Mouse (Mus musculus): ENCODE results near the gene C9. TPM values are rescaled to one million over a fixed set of nuclear protein-coding genes. Genes with fewer than 3 reads are reported as not detected.

Gene C9
- total RNA-seq, 1 experiment: not detected

- Histone ChIP-seq H3K4me3 (ENCODE audit: insufficient read depth in 1 of 2, low read depth in 1 of 2, low read length in 2 of 2, poor library complexity in 1 of 2, severe bottlenecking in 1 of 2) (no peak overlapping the region), H3K4me1 (ENCODE audit: control insufficient read depth in 2 of 2, insufficient read depth in 2 of 2, low read length in 2 of 2, poor library complexity in 1 of 2) (no peaks in the 10 kb centered on the region), H3K36me3 (ENCODE audit: control insufficient read depth, insufficient read depth, low read length, poor library complexity, severe bottlenecking) (no peaks in the 10 kb centered on the region), H3K9me3 (ENCODE audit: control insufficient read depth, insufficient read depth, low read depth, low read length) (no peaks in the 10 kb centered on the region), H3K27ac (ENCODE audit: insufficient read depth, low read depth, low read length, poor library complexity, severe bottlenecking) (no peak overlapping the region), H3K9ac (ENCODE audit: insufficient read depth, low read depth, low read length, poor library complexity, severe bottlenecking) (no peak overlapping the region)
- TF ChIP-seq CHD2 (IDR thresholded peaks at IDR 0.05; ENCODE audit: low read depth, low read length) (no peak), ZNF384 (IDR thresholded peaks at IDR 0.05; ENCODE audit: low read depth, low read length) (no peak)
- no peak for DNase-seq (ENCODE audit: low read depth, low spot score)
- in situ Hi-C loops (cut with MboI; ENCODE audit: low sequenced_read_pairs in 2 of 2, unreplicated experiment in 2 of 2): no loop called here
These were observed 80.3 kb downstream of the C9 start for GRCm38 (mm10) chr15:6525386-6525785.

GRCm38 (mm10) chr15:6533858-6534343 lies 88.8 kb downstream of the C9 start:
- H3K9ac ChIP-seq (ENCODE audit: insufficient read depth, low read depth, low read length, poor library complexity, severe bottlenecking): no peak overlapping the region
- H3K27ac ChIP-seq (ENCODE audit: insufficient read depth, low read depth, low read length, poor library complexity, severe bottlenecking): no peak overlapping the region
- H3K4me3 ChIP-seq (ENCODE audit: insufficient read depth in 1 of 2, low read depth in 1 of 2, low read length in 2 of 2, poor library complexity in 1 of 2, severe bottlenecking in 1 of 2): no peak overlapping the region
- in situ Hi-C loops (cut with MboI; ENCODE audit: low sequenced_read_pairs in 2 of 2, unreplicated experiment in 2 of 2): no loop called here
- no peak for DNase-seq (ENCODE audit: low read depth, low spot score)
- no peaks in the 10 kb centered on the region for H3K36me3 ChIP-seq (ENCODE audit: control insufficient read depth, insufficient read depth, low read length, poor library complexity, severe bottlenecking)
- TF ChIP-seq ZNF384 (IDR thresholded peaks at IDR 0.05; ENCODE audit: low read depth, low read length): no peak
- TF ChIP-seq CHD2 (IDR thresholded peaks at IDR 0.05; ENCODE audit: low read depth, low read length): no peak
- TF ChIP-seq MAFK (IDR thresholded peaks at IDR 0.05; ENCODE audit: insufficient read depth, low read depth, low read length): no peak
- no peak for TF ChIP-seq ZC3H11A (IDR thresholded peaks at IDR 0.05; ENCODE audit: borderline replicate concordance, low read depth, low read length)
- no peak for TF ChIP-seq HCFC1 (IDR thresholded peaks at IDR 0.05; ENCODE audit: borderline replicate concordance, insufficient read depth, low read length)
- H3K9me3 ChIP-seq (ENCODE audit: control insufficient read depth, insufficient read depth, low read depth, low read length): no peaks in the 10 kb centered on the region
- H3K4me1 ChIP-seq (ENCODE audit: control insufficient read depth in 2 of 2, insufficient read depth in 2 of 2, low read length in 2 of 2, poor library complexity in 1 of 2): no peaks in the 10 kb centered on the region

- Histone ChIP-seq H3K4me1 (ENCODE audit: control insufficient read depth in 2 of 2, insufficient read depth in 2 of 2, low read length in 2 of 2, poor library complexity in 1 of 2) (no peaks in the 10 kb centered on the region), H3K27ac (ENCODE audit: insufficient read depth, low read depth, low read length, poor library complexity, severe bottlenecking) (no peak overlapping the region), H3K9me3 (ENCODE audit: control insufficient read depth, insufficient read depth, low read depth, low read length) (no peaks in the 10 kb centered on the region), H3K9ac (ENCODE audit: insufficient read depth, low read depth, low read length, poor library complexity, severe bottlenecking) (no peak overlapping the region), H3K4me3 (ENCODE audit: insufficient read depth in 1 of 2, low read depth in 1 of 2, low read length in 2 of 2, poor library complexity in 1 of 2, severe bottlenecking in 1 of 2) (no peak overlapping the region), H3K36me3 (ENCODE audit: control insufficient read depth, insufficient read depth, low read length, poor library complexity, severe bottlenecking) (no peaks in the 10 kb centered on the region)
- in situ Hi-C loops (cut with MboI; ENCODE audit: low sequenced_read_pairs in 2 of 2, unreplicated experiment in 2 of 2): no loop called here
- TF ChIP-seq ZC3H11A (IDR thresholded peaks at IDR 0.05; ENCODE audit: borderline replicate concordance, low read depth, low read length): no peak
- no peak for TF ChIP-seq ZNF384 (IDR thresholded peaks at IDR 0.05; ENCODE audit: low read depth, low read length)
- DNase-seq (ENCODE audit: low read depth, low spot score): no peak
These were observed 89.5 kb downstream of the C9 start for GRCm38 (mm10) chr15:6534592-6534991.

GRCm38 (mm10) chr15:6539639-6540338 lies 94.7 kb downstream of the C9 start:
- Histone ChIP-seq H3K9ac (ENCODE audit: insufficient read depth, low read depth, low read length, poor library complexity, severe bottlenecking) (no peak overlapping the region), H3K4me3 (ENCODE audit: insufficient read depth in 1 of 2, low read depth in 1 of 2, low read length in 2 of 2, poor library complexity in 1 of 2, severe bottlenecking in 1 of 2) (no peak overlapping the region), H3K36me3 (ENCODE audit: control insufficient read depth, insufficient read depth, low read length, poor library complexity, severe bottlenecking) (no peaks in the 10 kb centered on the region), H3K27ac (ENCODE audit: insufficient read depth, low read depth, low read length, poor library complexity, severe bottlenecking) (no peak overlapping the region), H3K4me1 (ENCODE audit: control insufficient read depth in 2 of 2, insufficient read depth in 2 of 2, low read length in 2 of 2, poor library complexity in 1 of 2) (no peaks in the 10 kb centered on the region), H3K9me3 (ENCODE audit: control insufficient read depth, insufficient read depth, low read depth, low read length) (no peaks in the 10 kb centered on the region)
- in situ Hi-C loops (cut with MboI; ENCODE audit: low sequenced_read_pairs in 2 of 2, unreplicated experiment in 2 of 2): no loop called here
- DNase-seq (ENCODE audit: low read depth, low spot score): no peak
- no peak for TF ChIP-seq CHD2 (IDR thresholded peaks at IDR 0.05; ENCODE audit: low read depth, low read length)
- TF ChIP-seq ZNF384 (IDR thresholded peaks at IDR 0.05; ENCODE audit: low read depth, low read length): no peak
- no peak for TF ChIP-seq HCFC1 (IDR thresholded peaks at IDR 0.05; ENCODE audit: borderline replicate concordance, insufficient read depth, low read length)

Other genes with a start within 250 kb of the C9 start
- gene Dab2, start 145.5 kb upstream of the C9 start, total RNA-seq (2012; rRNA removed): 2.3 and 11.5 TPM in 2 replicates
- gene Fyb, start 77.5 kb downstream of the C9 start, total RNA-seq (2012; rRNA removed): not detected in 2 replicates